Mouse (Mus musculus) yolk sac, embryonic 10.5 days (tissue): ENCODE data around the gene Limch1.
A peak's percentile ranks its signal among the peaks of the same experiment; 100 is the strongest.

Experiments
- DNase-seq: peaks from one replicate; pipeline ENCODE4 v3.0.0-alpha.2; 2017; ENCODE audit warnings: low spot score

Gene Limch1

GRCm38 (mm10) chr5:66979332-66980218 lies 233.9 kb downstream of the Limch1 start:
- no peak for DNase-seq

GRCm38 (mm10) chr5:66980862-66981261 lies 235.2 kb downstream of the Limch1 start:
- no peak for DNase-seq

GRCm38 (mm10) chr5:66983104-66983503 lies 237.5 kb downstream of the Limch1 start:
- DNase-seq, result no peak

GRCm38 (mm10) chr5:66988926-66989325 lies 243.3 kb downstream of the Limch1 start:
- DNase-seq, result no peak

GRCm38 (mm10) chr5:66989531-66989930 lies 243.9 kb downstream of the Limch1 start:
- no peak for DNase-seq

GRCm38 (mm10) chr5:66992401-66992800 lies 246.8 kb downstream of the Limch1 start:
- DNase-seq, result no peak

- no peak for DNase-seq
These were observed 247.4 kb downstream of the Limch1 start for GRCm38 (mm10) chr5:66993076-66993475.

GRCm38 (mm10) chr5:66996124-66996523 lies 250.5 kb downstream of the Limch1 start:
- DNase-seq, result no peak

GRCm38 (mm10) chr5:66996886-66997599 lies 251.4 kb downstream of the Limch1 start:
- peak; percentile 79 for DNase-seq

- DNase-seq, result no peak
These were observed 251.9 kb downstream of the Limch1 start for GRCm38 (mm10) chr5:66997600-66997930.

GRCm38 (mm10) chr5:66998341-66998740 lies 252.7 kb downstream of the Limch1 start:
- DNase-seq, result no peak

GRCm38 (mm10) chr5:67002346-67002745 lies 256.7 kb downstream of the Limch1 start:
- DNase-seq, result no peak

- DNase-seq, result no peak
These were observed 259.0 kb downstream of the Limch1 start for GRCm38 (mm10) chr5:67004619-67005018.

- no peak for DNase-seq
These were observed 265.6 kb downstream of the Limch1 start for GRCm38 (mm10) chr5:67011043-67011870.

- DNase-seq, result no peak
These were observed 266.4 kb downstream of the Limch1 start for GRCm38 (mm10) chr5:67011985-67012384.

GRCm38 (mm10) chr5:67013926-67014325 lies 268.3 kb downstream of the Limch1 start:
- no peak for DNase-seq

GRCm38 (mm10) chr5:67016450-67016849 lies 270.8 kb downstream of the Limch1 start:
- DNase-seq, result peak; percentile 30

- DNase-seq, result no peak
These were observed 278.9 kb downstream of the Limch1 start for GRCm38 (mm10) chr5:67024459-67025050.

GRCm38 (mm10) chr5:67025095-67025494 lies 279.5 kb downstream of the Limch1 start:
- no peak for DNase-seq

- DNase-seq, result no peak
These were observed 280.0 kb downstream of the Limch1 start for GRCm38 (mm10) chr5:67025581-67025980.

- DNase-seq, result no peak
These were observed 283.2 kb downstream of the Limch1 start for GRCm38 (mm10) chr5:67028786-67029185.

- DNase-seq, result no peak
These were observed 284.3 kb downstream of the Limch1 start for GRCm38 (mm10) chr5:67029946-67030345.
